Mouse (Mus musculus) ovary, postnatal 14 days (tissue): ENCODE data around the gene Phgr1.

Experiments used
- DNase-seq: peaks from one replicate; pipeline ENCODE4 v3.0.0; 2022; ENCODE audit warnings: low spot score

The Phgr1 gene

GRCm38 (mm10) chr2:118779504-118780480 lies 7.2 kb downstream of the Phgr1 start, which contains the start of gene Disp2:
Gene Disp2, plus strand, starts transcription at chr2:118779719.
- DNase-seq = peak; percentile 89

GRCm38 (mm10) chr2:118781115-118781514 lies 8.5 kb downstream of the Phgr1 start:
- DNase-seq = no peak

GRCm38 (mm10) chr2:118782303-118782702 lies 9.7 kb downstream of the Phgr1 start:
- no peak for DNase-seq

- no peak for DNase-seq
Measured at GRCm38 (mm10) chr2:118783093-118783492, 10.5 kb downstream of the Phgr1 start.

GRCm38 (mm10) chr2:118783663-118784062 lies 11.1 kb downstream of the Phgr1 start:
- DNase-seq = no peak

- DNase-seq = no peak
Measured at GRCm38 (mm10) chr2:118786525-118786924, 14.0 kb downstream of the Phgr1 start.

- no peak for DNase-seq
Measured at GRCm38 (mm10) chr2:118789501-118789900, 16.9 kb downstream of the Phgr1 start.

GRCm38 (mm10) chr2:118790221-118790550 lies 17.6 kb downstream of the Phgr1 start:
- DNase-seq = no peak

GRCm38 (mm10) chr2:118790551-118791525 lies 18.3 kb downstream of the Phgr1 start:
- DNase-seq = peak; percentile 58

- no peak for DNase-seq
Measured at GRCm38 (mm10) chr2:118791591-118792258, 19.2 kb downstream of the Phgr1 start.

- no peak for DNase-seq
Measured at GRCm38 (mm10) chr2:118792259-118792613, 19.7 kb downstream of the Phgr1 start.

- DNase-seq = no peak
Measured at GRCm38 (mm10) chr2:118793636-118794035, 21.1 kb downstream of the Phgr1 start.

- DNase-seq = no peak
Measured at GRCm38 (mm10) chr2:118802542-118803118, 30.1 kb downstream of the Phgr1 start.

GRCm38 (mm10) chr2:118804474-118804873 lies 31.9 kb downstream of the Phgr1 start:
- no peak for DNase-seq

GRCm38 (mm10) chr2:118805137-118805536 lies 32.6 kb downstream of the Phgr1 start:
- DNase-seq = no peak

- DNase-seq = no peak
Measured at GRCm38 (mm10) chr2:118805756-118806155, 33.2 kb downstream of the Phgr1 start.

- no peak for DNase-seq
Measured at GRCm38 (mm10) chr2:118806860-118807259, 34.3 kb downstream of the Phgr1 start.

GRCm38 (mm10) chr2:118810861-118811260 lies 38.3 kb downstream of the Phgr1 start:
- no peak for DNase-seq

GRCm38 (mm10) chr2:118812724-118813123 lies 40.2 kb downstream of the Phgr1 start:
- DNase-seq = no peak

GRCm38 (mm10) chr2:118813981-118814836 lies 41.6 kb downstream of the Phgr1 start, which contains the start of gene Knstrn:
Gene Knstrn, plus strand, starts transcription at chr2:118814003.
- peak; percentile 84 for DNase-seq

GRCm38 (mm10) chr2:118822800-118823199 lies 50.2 kb downstream of the Phgr1 start:
- no peak for DNase-seq
